Mouse (Mus musculus) cortical plate, adult 2 months (tissue): ENCODE measurements around the gene 1700022I11Rik.

Experiments
- CTCF ChIP-seq: fragments of 200-500 bp; IDR thresholded peaks from 2 replicates; pipeline ENCODE4 v1.5.1; 2011; ENCODE audit warnings: mild to moderate bottlenecking, control low read depth, low read length; ENCODE audit not compliant: insufficient read depth; ENCODE audit errors: extremely low read depth
- POLR2A ChIP-seq: fragments of 200-500 bp; IDR thresholded peaks from 2 replicates; pipeline ENCODE4 v1.6.1; 2011; ENCODE audit warnings: mild to moderate bottlenecking, low read length, control low read depth; ENCODE audit not compliant: insufficient read depth; ENCODE audit errors: extremely low read depth

DNA sequence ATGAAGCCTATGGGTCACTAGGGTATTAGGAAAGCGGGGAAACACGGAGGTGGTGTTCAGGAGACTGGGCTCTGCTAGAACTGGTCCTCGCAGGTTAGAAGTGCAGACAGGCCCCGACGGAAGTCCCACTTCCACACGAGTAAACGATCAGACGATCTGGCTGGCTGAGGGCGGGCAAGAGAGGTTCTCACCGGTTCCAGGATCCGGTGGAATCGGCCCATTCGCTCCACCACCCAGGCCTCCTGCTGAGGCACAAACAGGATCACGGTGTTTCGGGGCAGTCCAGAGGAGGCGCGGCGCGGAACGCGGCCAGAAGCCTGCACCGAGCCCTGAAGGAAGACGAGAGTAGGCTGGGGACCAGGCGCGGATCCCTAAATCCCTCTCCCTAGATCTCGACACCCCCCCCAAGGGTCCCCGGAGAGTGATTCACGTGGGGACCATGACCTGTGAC is 61.4 kb downstream of the 1700022I11Rik start:
- no peak for TF ChIP-seq CTCF
- no peak for TF ChIP-seq POLR2A
